Mouse (Mus musculus) hindbrain, postnatal 0 days (tissue): ENCODE results near the gene Msantd3. TPM values are rescaled to one million over a fixed set of nuclear protein-coding genes. Genes with fewer than 3 reads are reported as not detected.
A peak's percentile ranks its signal among the peaks of the same experiment; 100 is the strongest.

Experiments
- ATAC-seq: fragments of 200-750 bp; cut with Nextera tagmentation; 2 replicates; pipeline ENCODE4 v1.8.0; 2017; ENCODE audit warnings: mild to moderate bottlenecking, moderate TSS enrichment, moderate library complexity
- DNase-seq: peaks from one replicate; pipeline ENCODE4 v3.0.0-alpha.2; 2015; ENCODE audit warnings: low spot score
- H3K27ac ChIP-seq: fragments of 300-500 bp; sonication (generic); 2 replicates; pipeline ENCODE4 v1.5.1; 2014; ENCODE audit warnings: mild to moderate bottlenecking
- H3K27me3 ChIP-seq: fragments of 300-500 bp; sonication (generic); 2 replicates; pipeline ENCODE4 v1.6.1; 2014; ENCODE audit warnings: low read length, mixed read lengths; ENCODE audit not compliant: insufficient read depth
- H3K36me3 ChIP-seq: fragments of 300-500 bp; sonication (generic); 2 replicates; pipeline ENCODE4 v1.6.1; 2014; ENCODE audit warnings: low read length, mixed read lengths; ENCODE audit not compliant: insufficient read depth
- H3K4me1 ChIP-seq: fragments of 300-500 bp; sonication (generic); 2 replicates; pipeline ENCODE4 v1.6.1; 2014; ENCODE audit warnings: antibody characterized with exemption, low read length, mixed read lengths; ENCODE audit not compliant: insufficient read depth
- H3K4me2 ChIP-seq: fragments of 300-500 bp; sonication (generic); 2 replicates; pipeline ENCODE4 v1.6.1; 2014; ENCODE audit warnings: low read depth, mild to moderate bottlenecking, low read length, moderate library complexity, mixed read lengths
- H3K4me3 ChIP-seq: fragments of 300-500 bp; sonication (generic); 2 replicates; pipeline ENCODE4 v1.5.1; 2014; ENCODE audit warnings: low read length
- H3K9ac ChIP-seq: fragments of 300-500 bp; sonication (generic); replicated peaks from 2 replicates; pipeline ENCODE4 v1.6.1; 2014; ENCODE audit warnings: mild to moderate bottlenecking, low read length, moderate library complexity, mixed read lengths
- H3K9me3 ChIP-seq: fragments of 300-500 bp; sonication (generic); 2 replicates; pipeline ENCODE4 v1.6.1; 2016; ENCODE audit warnings: low read length, mixed read lengths
- CTCF ChIP-seq: IDR thresholded peaks from 2 replicates; pipeline ENCODE4 v1.5.1; 2016; ENCODE audit warnings: antibody characterized with exemption, control low read depth, low read depth
- WGBS: fragments of 180-500 bp; shearing (Covaris S2); extraction: QIAGEN DNeasy Blood & Tissue Kit; methylation state at CpG from one replicate; pipeline ENCODE4 v1.1.7; 2014; 5-methylcytosine and 5-hydroxymethylcytosine counted together
- polyA plus RNA-seq: library from polyadenylated mRNA; unstranded; fragments of >200 nt; fragmentation: Nextera tagmentation; extraction: Ambion mirVana; gene quantifications from 2 replicates; pipeline ENCODE4 v1.2.1, GENCODE M21; 2015
- total RNA-seq: library from RNA; depleted of rRNA; stranded (reverse); fragments of >200 nt; gene quantifications from 2 replicates; pipeline ENCODE4 v1.2.3, GENCODE M21; 2014

Msantd3 gene
- total and polyA plus RNA-seq, 2 experiments from 2014 or later = 25.1 to 27.3 TPM

DNA sequence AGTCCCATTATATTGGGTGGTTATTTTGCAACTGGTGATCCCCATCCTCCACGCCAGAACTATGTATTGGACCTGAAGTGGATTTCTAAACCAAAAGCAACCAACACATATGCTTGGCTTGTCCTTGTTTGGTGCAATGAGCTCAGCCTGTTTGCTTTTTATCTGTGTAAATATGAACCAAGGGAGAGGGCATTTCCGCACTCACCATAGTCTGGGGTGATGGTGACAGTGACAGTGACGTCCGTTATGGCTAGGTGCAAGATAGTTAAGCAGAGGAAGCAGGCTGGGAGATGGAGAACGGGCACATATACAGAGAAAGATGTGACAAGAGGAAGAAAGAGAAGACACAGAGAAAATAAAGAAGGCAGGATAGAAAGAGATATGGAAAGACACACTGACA is 3.5 kb upstream of the Msantd3 start:
- H3K9me3 ChIP-seq = no peaks in the 10 kb centered on the region

DNA sequence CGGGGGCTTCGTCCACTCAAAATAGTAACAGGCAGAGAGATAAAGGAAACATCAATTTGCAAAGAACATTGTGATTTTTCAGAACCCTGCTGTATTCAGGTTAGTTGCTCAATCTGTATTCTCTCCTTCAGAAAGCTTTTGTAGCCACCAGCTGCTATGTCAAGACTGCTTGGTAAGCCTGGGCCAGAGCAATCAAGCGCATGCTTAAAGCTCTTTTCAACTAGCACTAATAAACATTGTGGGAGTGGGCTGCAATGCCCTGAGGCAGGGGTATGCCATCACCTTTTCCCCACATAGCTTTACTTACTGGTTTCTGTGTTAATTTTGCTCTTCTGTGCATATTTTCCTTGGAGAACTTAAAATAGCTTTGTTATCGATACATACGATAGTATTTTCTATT is 2.7 kb upstream of the Msantd3 start:
- H3K9me3 ChIP-seq = no peaks in the 10 kb centered on the region
- TF ChIP-seq CTCF = no peak
- H3K36me3 ChIP-seq = no peaks in the 10 kb centered on the region
- 90% methylated on average over 5 of the region's 5 CpGs for WGBS
- H3K4me3 ChIP-seq = no peak overlapping the region
- H3K27me3 ChIP-seq = no peaks in the 10 kb centered on the region
- ATAC-seq (no peak), DNase-seq (no peak)
- no peak overlapping the region for H3K27ac ChIP-seq
- no peak overlapping the region for H3K4me2 ChIP-seq
- H3K4me1 ChIP-seq = peaks cover 8% of the 10 kb centered on the region
- no peak overlapping the region for H3K9ac ChIP-seq

More for the DNA sequence above, 3.5 kb upstream of the Msantd3 start:
- no peak overlapping the region for H3K4me3 ChIP-seq
- no peak for TF ChIP-seq CTCF
- DNase-seq (no peak), ATAC-seq (no peak)
- peaks cover under 1% of the 10 kb centered on the region; the same call in 1 of the 2 replicates for H3K4me1 ChIP-seq
- no peak overlapping the region for H3K9ac ChIP-seq
- H3K36me3 ChIP-seq = no peaks in the 10 kb centered on the region
- H3K4me2 ChIP-seq = no peak overlapping the region
- no peaks in the 10 kb centered on the region for H3K27me3 ChIP-seq
- WGBS = 88% methylated on average over 5 of the region's 5 CpGs
- H3K27ac ChIP-seq = no peak overlapping the region

DNA sequence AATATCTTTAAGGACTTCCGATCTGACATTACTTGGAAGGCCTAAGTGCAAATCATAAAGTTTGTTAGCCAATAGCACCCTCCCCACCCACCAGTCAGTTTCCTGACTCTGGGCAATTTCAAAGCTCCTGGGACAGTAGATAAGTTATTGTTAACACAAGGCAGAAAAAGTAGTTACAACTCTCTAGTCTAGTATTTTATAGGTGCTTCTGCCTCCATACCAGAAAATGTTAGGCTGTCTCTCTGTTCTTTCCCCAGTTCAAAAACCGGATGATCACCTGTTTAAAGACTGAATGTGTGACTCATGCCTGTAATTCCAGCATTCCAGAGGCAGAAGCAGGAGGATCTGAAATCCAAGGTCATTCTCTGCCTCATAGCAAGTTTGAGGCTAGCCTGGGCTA is 1.2 kb upstream of the Msantd3 start:
- H3K9me3 ChIP-seq = no peaks in the 10 kb centered on the region
- H3K27me3 ChIP-seq = no peaks in the 10 kb centered on the region
- ATAC-seq (no peak), DNase-seq (no peak)
- no peaks in the 10 kb centered on the region for H3K36me3 ChIP-seq
- H3K9ac ChIP-seq = no peak overlapping the region
- H3K4me3 ChIP-seq = no peak overlapping the region
- no peak for TF ChIP-seq CTCF
- H3K27ac ChIP-seq = no peak overlapping the region
- H3K4me1 ChIP-seq = peaks cover 17% of the 10 kb centered on the region
- H3K4me2 ChIP-seq = no peak overlapping the region
- WGBS = 94% methylated on average over 2 of the region's 2 CpGs

DNA sequence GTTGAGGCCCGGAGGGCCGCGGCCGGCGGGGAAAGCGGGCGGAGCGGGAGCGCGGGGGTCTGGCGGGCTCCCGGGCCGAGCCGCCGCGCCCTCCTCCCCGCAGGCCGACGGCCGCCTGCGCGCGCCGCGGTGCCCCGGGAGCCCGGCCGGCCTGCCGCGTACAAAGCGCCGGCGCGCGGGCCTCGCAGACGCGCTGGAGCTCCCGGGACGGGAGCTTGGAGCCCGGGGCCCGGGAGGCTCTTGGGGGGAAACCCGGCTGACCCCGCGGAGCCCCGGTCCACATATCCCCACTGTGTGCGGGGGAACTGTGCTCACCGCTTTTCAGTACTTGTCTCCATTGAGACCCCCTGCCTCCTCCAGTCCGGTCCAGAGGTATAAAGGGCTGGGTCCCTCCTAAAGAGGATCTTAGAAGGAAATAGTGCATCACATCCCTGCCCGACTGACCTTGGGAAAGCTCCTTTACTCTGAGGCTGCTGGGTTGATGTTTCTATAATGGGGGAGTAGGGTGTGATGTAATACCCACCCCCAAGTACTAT is 909 bp downstream of the Msantd3 start:
- peak overlapping the region; percentile 95 for H3K9ac ChIP-seq
- ATAC-seq (peak; percentile 68), DNase-seq (peak; percentile 65)
- TF ChIP-seq CTCF = no peak
- H3K36me3 ChIP-seq = no peaks in the 10 kb centered on the region
- H3K9me3 ChIP-seq = no peaks in the 10 kb centered on the region
- WGBS = under 1% methylated on average over 41 of the region's 50 CpGs
- no peaks in the 10 kb centered on the region for H3K27me3 ChIP-seq
- H3K4me2 ChIP-seq = peak overlapping the region; percentile 90
- H3K27ac ChIP-seq = peak overlapping the region; percentile 90
- peak overlapping the region; percentile 85 for H3K4me3 ChIP-seq
- H3K4me1 ChIP-seq = peaks cover 24% of the 10 kb centered on the region

- Histone ChIP-seq H3K4me3 (peak overlapping the region; percentile 85), H3K9ac (peak overlapping the region; percentile 95; the same call in 1 of the 2 replicates), H3K9me3 (no peaks in the 10 kb centered on the region), H3K4me2 (peak overlapping the region; percentile 90), H3K36me3 (no peaks in the 10 kb centered on the region), H3K27ac (peak overlapping the region; percentile 90; the same call in 1 of the 2 replicates), H3K27me3 (no peaks in the 10 kb centered on the region), H3K4me1 (peaks cover 24% of the 10 kb centered on the region)
- WGBS = 7% methylated on average over 15 of the region's 15 CpGs
- TF ChIP-seq CTCF = no peak
- DNase-seq (no peak), ATAC-seq (no peak)
Observed at GRCm38 (mm10) chr4:48541526-48542250, 2.0 kb downstream of the Msantd3 start.

DNA sequence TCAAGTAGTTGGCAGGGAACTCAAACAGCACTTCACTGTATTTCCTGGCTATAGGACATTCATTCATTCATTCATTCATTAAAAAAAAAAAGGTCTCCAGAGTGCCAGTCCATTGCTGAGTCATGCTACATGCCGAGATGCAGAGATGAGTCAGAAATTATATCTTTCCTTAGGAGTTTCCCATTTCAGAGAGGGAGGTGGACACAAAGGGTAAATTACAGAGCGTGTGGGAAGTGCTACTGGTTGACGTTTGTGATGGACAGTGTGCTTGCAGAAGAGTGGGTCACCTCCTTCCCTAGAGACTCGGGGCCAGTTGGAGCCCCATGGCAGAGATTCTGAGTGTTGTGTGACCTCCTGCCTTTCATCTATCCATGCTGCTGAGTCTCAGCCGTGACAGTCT is 2.6 kb downstream of the Msantd3 start:
- H3K27ac ChIP-seq = no peak overlapping the region
- no peaks in the 10 kb centered on the region for H3K36me3 ChIP-seq
- peaks cover 30% of the 10 kb centered on the region for H3K4me1 ChIP-seq
- H3K4me2 ChIP-seq = peak overlapping the region; percentile 90
- no peaks in the 10 kb centered on the region for H3K9me3 ChIP-seq
- 0 out of 2 replicates have a peak overlapping the region, but pooled peaks have one; percentile 95 for H3K9ac ChIP-seq
- ATAC-seq (no peak), DNase-seq (no peak)
- WGBS = 26% methylated on average over 5 of the region's 5 CpGs
- H3K27me3 ChIP-seq = no peaks in the 10 kb centered on the region
- peak overlapping the region; percentile 85; the same call in 1 of the 2 replicates for H3K4me3 ChIP-seq
- no peak for TF ChIP-seq CTCF
